ENCODE assay signal across 27 mouse cellular contexts in genomic region chr16:23479872-23480603, GRCm38 (mm10). TPM values are rescaled to one million over a fixed set of nuclear protein-coding genes. Genes with fewer than 3 reads are reported as not detected.
"Had no signal": no experiment of that assay in that cellular context is flagged by ENCODE, and none has a peak within 500 bp of the region (broad histone marks: within the 10 kb centered on the region; RNA-seq: fewer than 3 reads in every experiment).

No protein-coding gene starts in this region.

- H3K9me3 ChIP-seq: limb, embryonic 12.5 days; limb, embryonic 15.5 days; liver, embryonic 13.5 days; midbrain, embryonic 12.5 days; neural tube, embryonic 13.5 days; stomach, embryonic 15.5 days had no signal

- H3K4me3 ChIP-seq: limb, embryonic 12.5 days; limb, embryonic 15.5 days; liver, embryonic 13.5 days; midbrain, embryonic 12.5 days; myocyte; neural tube, embryonic 13.5 days; stomach, embryonic 15.5 days had no signal

- H3K27me3 ChIP-seq: limb, embryonic 12.5 days; limb, embryonic 15.5 days; liver, embryonic 13.5 days; midbrain, embryonic 12.5 days; neural tube, embryonic 13.5 days; stomach, embryonic 15.5 days had no signal

- H3K4me2 ChIP-seq: limb, embryonic 12.5 days; limb, embryonic 15.5 days; liver, embryonic 13.5 days; midbrain, embryonic 12.5 days; neural tube, embryonic 13.5 days; stomach, embryonic 15.5 days had no signal

- H3K27ac ChIP-seq: limb, embryonic 12.5 days; limb, embryonic 15.5 days; liver, embryonic 13.5 days; midbrain, embryonic 12.5 days; neural tube, embryonic 13.5 days; stomach, embryonic 15.5 days had no signal

- H3K4me1 ChIP-seq: limb, embryonic 15.5 days; liver, embryonic 13.5 days; neural tube, embryonic 13.5 days; stomach, embryonic 15.5 days had no signal

- ATAC-seq: midbrain, embryonic 16.5 days had no signal

- H3K36me3 ChIP-seq: limb, embryonic 12.5 days; limb, embryonic 15.5 days; stomach, embryonic 15.5 days had no signal

- H3K9ac ChIP-seq: limb, embryonic 12.5 days; limb, embryonic 15.5 days; liver, embryonic 13.5 days; midbrain, embryonic 12.5 days; neural tube, embryonic 13.5 days; stomach, embryonic 15.5 days had no signal

- DNase-seq: kidney, adult 9 months; kidney, postnatal 14 days; kidney, postnatal 4 days; left cerebral cortex, postnatal 4 days; liver, embryonic 13.5 days; lung, adult 2 months; lung, postnatal 14 days; lung, postnatal 4 days; retina, postnatal 1 day; right cerebral cortex, postnatal 25 days; spleen, adult 18-20 months; thymus, adult 2 months; thymus, postnatal 14 days; thymus, postnatal 4 days had no signal

RNA-seq across cellular contexts. Expression of gene Masp1, which starts 40.6 kb away (rescaled TPM):
- total RNA-seq: megakaryocyte progenitor cell, adult 5-6 weeks; megakaryocyte-erythroid progenitor cell, adult 5-6 weeks; neutrophil, adult 5-6 weeks had no signal

RNA-seq across cellular contexts. Expression of gene Rtp1, which starts 51.1 kb away (rescaled TPM):
- total RNA-seq: megakaryocyte progenitor cell, adult 5-6 weeks; megakaryocyte-erythroid progenitor cell, adult 5-6 weeks; monocyte, adult 5-6 weeks; neutrophil, adult 5-6 weeks had no signal
- polyA plus RNA-seq: limb, embryonic 12.5 days; limb, embryonic 15.5 days; liver, embryonic 13.5 days; liver, embryonic 16.5 days; lung, adult 2 months; lung, embryonic 16.5 days; midbrain, embryonic 12.5 days; myocyte; stomach, embryonic 15.5 days had no signal
